Mouse (Mus musculus): ENCODE measurements at regions not wholly inside any gene's neighbourhood (a gene's known extent, or its start where the extent isn't known, plus 50 kb on each side); places are given as distances from the start of the nearest gene placed in this dataset.

- TF ChIP-seq CTCF (IDR thresholded peaks at IDR 0.05; ENCODE audit: extremely low read depth, insufficient read depth, insufficient read length, insufficient replicate concordance) (peak; percentile 56; the same call in 1 of the 2 replicates), POLR2A (IDR thresholded peaks at IDR 0.05; ENCODE audit: low read depth, low read length) (no peak)
Observed at GRCm38 (mm10) chr2:117444671-117445070, 101.9 kb upstream of the Rasgrp1 start.

Data from spleen, adult 2 months (tissue).